Mouse (Mus musculus): ENCODE results near the gene Ttbk2. TPM values are rescaled to one million over a fixed set of nuclear protein-coding genes. Genes with fewer than 3 reads are reported as not detected.

Ttbk2 gene
- 2.6 and 2.9 TPM in 2 replicates for polyA plus RNA-seq (2012; rRNA removed)

GRCm38 (mm10) chr2:120850424-120851082, at the start of gene Ttbk2:
TSS of gene Ttbk2 (minus strand) at chr2:120850604.

DNA sequence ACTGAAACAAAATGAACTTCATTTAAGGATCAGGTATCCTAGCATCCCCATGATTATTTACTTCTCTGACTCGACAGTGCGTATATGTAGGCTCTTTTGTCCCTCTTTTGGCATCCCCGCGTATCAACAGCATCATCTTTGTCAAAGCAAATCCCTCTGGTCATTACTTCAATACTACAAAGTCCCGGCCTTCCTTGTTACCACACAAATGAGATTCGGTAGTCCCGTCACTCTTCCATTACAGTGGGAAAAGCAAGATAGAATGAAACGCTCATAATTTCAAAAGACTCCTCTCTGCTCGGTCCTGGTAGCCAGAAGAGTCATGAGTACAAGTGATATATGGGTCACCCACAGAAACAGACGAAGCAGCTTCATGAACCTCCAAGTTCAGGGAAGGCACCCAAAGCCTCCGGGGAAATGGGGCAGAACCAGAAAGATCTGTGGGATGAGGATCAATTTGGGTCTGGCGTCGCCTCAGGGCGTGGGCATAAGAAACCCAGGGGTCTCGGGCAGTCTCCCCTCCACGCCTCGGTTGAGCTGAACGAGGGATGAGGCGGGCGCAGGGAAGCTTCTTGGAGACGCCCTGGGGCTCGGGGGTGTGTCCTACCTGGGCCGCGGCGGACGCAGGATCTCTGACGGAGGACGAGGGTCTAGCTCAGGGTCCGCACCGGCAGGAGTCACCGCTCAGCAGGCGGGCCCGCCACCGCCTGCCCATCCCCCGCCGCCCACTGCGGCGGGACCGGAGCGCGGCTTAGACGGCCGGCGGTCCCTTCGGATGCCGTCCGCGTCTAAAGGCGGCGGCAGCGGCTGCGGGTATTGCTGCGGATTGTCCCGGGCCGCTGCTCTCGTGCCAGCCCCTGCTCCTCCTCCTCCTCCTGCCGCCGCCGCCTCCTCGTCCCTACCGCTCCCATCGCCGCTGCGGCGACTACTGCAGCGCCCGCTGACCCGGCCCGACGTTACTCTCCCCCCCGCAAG, 668 bp downstream of the Ttbk2 start, which contains the start of gene Cdan1:
Cdan1 (minus strand) TSS at position 680 of the 975 bp plus-strand sequence.

Other genes with a start within 250 kb of the Ttbk2 start
- gene Haus2, start 241.2 kb downstream of the Ttbk2 start, polyA plus RNA-seq (2012; rRNA removed), result 1.1 and 1.6 TPM in 2 replicates
- gene Lrrc57, start 241.1 kb downstream of the Ttbk2 start, polyA plus RNA-seq (2012; rRNA removed), result 3.9 and 5.7 TPM in 2 replicates
- 2.8 and 3.6 TPM in 2 replicates for gene Stard9, start 221.5 kb downstream of the Ttbk2 start, polyA plus RNA-seq (2012; rRNA removed)
- 9.9 and 14.3 TPM in 2 replicates for gene Cdan1, start 476 bp downstream of the Ttbk2 start, polyA plus RNA-seq (2012; rRNA removed)
- 14.8 and 20.1 TPM in 2 replicates for gene Ubr1, start 120.1 kb upstream of the Ttbk2 start, polyA plus RNA-seq (2012; rRNA removed)
- gene Tmem62, start 126.4 kb upstream of the Ttbk2 start, polyA plus RNA-seq (2012; rRNA removed), result 6.1 and 6.4 TPM in 2 replicates
- 15.8 and 18.7 TPM in 2 replicates for gene Ccndbp1, start 157.8 kb upstream of the Ttbk2 start, polyA plus RNA-seq (2012; rRNA removed)
- not detected in 2 replicates for gene Epb42, start 186.5 kb upstream of the Ttbk2 start, polyA plus RNA-seq (2012; rRNA removed)
- gene Tgm5, start 235.2 kb upstream of the Ttbk2 start, polyA plus RNA-seq (2012; rRNA removed), result 0.08 and 0.28 TPM in 2 replicates

Data from colon, adult 2 months (tissue).